Mouse (Mus musculus) forebrain, embryonic 16.5 days (tissue): ENCODE measurements around the gene Dohh. TPM values are rescaled to one million over a fixed set of nuclear protein-coding genes. Genes with fewer than 3 reads are reported as not detected.

Experiments
- ATAC-seq: fragments of 200-750 bp; cut with Nextera tagmentation; 2 replicates; pipeline ENCODE4 v1.8.0; 2017; ENCODE audit warnings: mild to moderate bottlenecking, moderate library complexity
- H3K27ac ChIP-seq: fragments of 300-500 bp; sonication (generic); 2 replicates; pipeline ENCODE4 v1.5.1; 2014; ENCODE audit warnings: low read length, control low read depth
- H3K27me3 ChIP-seq: fragments of 300-500 bp; sonication (generic); replicated peaks from 2 replicates; pipeline ENCODE4 v1.6.1; 2014; ENCODE audit warnings: low read length; ENCODE audit not compliant: control insufficient read depth, insufficient read depth
- H3K36me3 ChIP-seq: fragments of 300-500 bp; sonication (generic); 2 replicates; pipeline ENCODE4 v1.6.1; 2014; ENCODE audit not compliant: control insufficient read depth, insufficient read depth
- H3K4me1 ChIP-seq: fragments of 300-500 bp; sonication (generic); replicated peaks from 2 replicates; pipeline ENCODE4 v1.6.1; 2014; ENCODE audit warnings: low read length; ENCODE audit not compliant: control insufficient read depth, insufficient read depth
- H3K4me2 ChIP-seq: fragments of 300-500 bp; sonication (generic); 2 replicates; pipeline ENCODE4 v1.6.1; 2014; ENCODE audit warnings: mild to moderate bottlenecking, low read length, control low read depth
- H3K4me3 ChIP-seq: fragments of 300-500 bp; sonication (generic); replicated peaks from 2 replicates; pipeline ENCODE4 v1.5.1; 2014; ENCODE audit warnings: mild to moderate bottlenecking, low read length, control low read depth
- H3K9ac ChIP-seq: fragments of 300-500 bp; sonication (generic); replicated peaks from 2 replicates; pipeline ENCODE4 v1.6.1; 2014; ENCODE audit warnings: low read depth, low read length, control low read depth
- H3K9me3 ChIP-seq: fragments of 300-500 bp; sonication (generic); 2 replicates; pipeline ENCODE4 v1.6.1; 2016; ENCODE audit warnings: low read length; ENCODE audit not compliant: control insufficient read depth
- WGBS: fragments of 180-500 bp; shearing (Covaris S2); extraction: QIAGEN DNeasy Blood & Tissue Kit; methylation state at CpG from one replicate; pipeline ENCODE4 v1.1.7; 2014; 5-methylcytosine and 5-hydroxymethylcytosine counted together
- polyA plus RNA-seq: library from polyadenylated mRNA; unstranded; fragments of >200 nt; fragmentation: Nextera tagmentation; extraction: Ambion mirVana; gene quantifications from 2 replicates; pipeline ENCODE4 v1.2.1, GENCODE M21; 2015

Gene Dohh
- polyA plus RNA-seq, 1 experiment from 2014 or later, result 91.0 TPM

- WGBS, result 51% methylated on average over 12 of the region's 12 CpGs
- H3K4me1 ChIP-seq, result peaks cover 17% of the 10 kb centered on the region
Observed at GRCm38 (mm10) chr10:81356352-81356990, 27.8 kb upstream of the Dohh start.

GRCm38 (mm10) chr10:81356991-81357844 is 27.0 kb upstream of the Dohh start, which contains the start of gene Mfsd12:
Gene Mfsd12, plus strand, starts transcription at chr10:81357491.
- 0 out of 2 replicates have a peak, but pooled peaks cover 2% of the 10 kb centered on the region for H3K27me3 ChIP-seq
- WGBS, result 2% methylated on average over 74 of the region's 79 CpGs
- H3K4me2 ChIP-seq, result peak within 1 kb of the TSS; percentile 94
- peak within 1 kb of the TSS; percentile 78 for H3K4me3 ChIP-seq
- peak within 1 kb of the TSS; percentile 79 for H3K9ac ChIP-seq
- H3K9me3 ChIP-seq, result no peaks in the 10 kb centered on the region
- ATAC-seq, result peak; percentile 95
- H3K4me1 ChIP-seq, result peaks cover 17% of the 10 kb centered on the region
- no peak within 1 kb of the TSS for H3K27ac ChIP-seq
- no peaks in the 10 kb centered on the region for H3K36me3 ChIP-seq

More at GRCm38 (mm10) chr10:81356352-81356990, 27.8 kb upstream of the Dohh start:
- no peak for ATAC-seq
- H3K4me3 ChIP-seq, result no peak overlapping the region
- no peak overlapping the region for H3K9ac ChIP-seq
- no peaks in the 10 kb centered on the region for H3K36me3 ChIP-seq
- H3K4me2 ChIP-seq, result no peak overlapping the region
- no peaks in the 10 kb centered on the region for H3K9me3 ChIP-seq
- H3K27ac ChIP-seq, result no peak overlapping the region
- H3K27me3 ChIP-seq, result 0 out of 2 replicates have a peak, but pooled peaks cover 2% of the 10 kb centered on the region

- Histone ChIP-seq H3K36me3 (no peaks in the 10 kb centered on the region), H3K9ac (peak overlapping the region; percentile 79), H3K4me3 (peak overlapping the region; percentile 78), H3K27ac (no peak overlapping the region), H3K9me3 (no peaks in the 10 kb centered on the region), H3K4me2 (peak overlapping the region; percentile 94), H3K27me3 (peaks cover 3% of the 10 kb centered on the region; the same call in 1 of the 2 replicates), H3K4me1 (peaks cover 17% of the 10 kb centered on the region)
- WGBS, result 43% methylated on average over 4 of the region's 4 CpGs
- ATAC-seq, result no peak; the same call in 1 of the 2 replicates
Observed at GRCm38 (mm10) chr10:81358209-81358608, 26.0 kb upstream of the Dohh start.

- no peak overlapping the region for H3K27ac ChIP-seq
- ATAC-seq, result no peak
- H3K9me3 ChIP-seq, result no peaks in the 10 kb centered on the region
- no peak overlapping the region; the same call in 1 of the 2 replicates for H3K4me2 ChIP-seq
- no peak overlapping the region for H3K9ac ChIP-seq
- peaks cover 22% of the 10 kb centered on the region for H3K4me1 ChIP-seq
- no peaks in the 10 kb centered on the region for H3K36me3 ChIP-seq
- no peak overlapping the region for H3K4me3 ChIP-seq
- 70% methylated on average over 1 of the region's 1 CpGs for WGBS
- peaks cover 8% of the 10 kb centered on the region for H3K27me3 ChIP-seq
Observed at GRCm38 (mm10) chr10:81358841-81359240, 25.4 kb upstream of the Dohh start.

DNA sequence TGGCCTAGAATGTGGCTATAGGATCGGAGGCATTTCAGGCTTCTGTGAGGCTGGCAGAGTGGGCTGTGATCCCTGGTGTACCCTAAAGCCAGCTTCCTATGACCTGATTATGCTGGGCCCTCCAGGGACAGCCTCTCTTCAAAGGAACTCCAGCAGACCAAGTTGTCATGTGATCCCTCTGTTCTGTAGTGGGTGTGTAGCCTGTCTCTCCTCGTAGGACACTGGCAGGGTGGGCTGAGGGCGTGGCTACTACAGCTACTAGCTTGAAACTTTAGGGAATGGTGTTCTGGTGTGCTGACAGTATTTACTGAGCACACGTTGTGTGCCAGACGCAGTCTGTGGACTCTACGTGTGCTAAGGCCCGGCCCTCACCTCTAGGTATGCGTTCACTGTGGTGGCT is 23.5 kb upstream of the Dohh start:
- Histone ChIP-seq H3K4me3 (no peak overlapping the region), H3K9ac (no peak overlapping the region), H3K27me3 (peaks cover 15% of the 10 kb centered on the region), H3K27ac (no peak overlapping the region), H3K9me3 (no peaks in the 10 kb centered on the region), H3K4me1 (peaks cover 32% of the 10 kb centered on the region), H3K36me3 (no peaks in the 10 kb centered on the region), H3K4me2 (no peak overlapping the region)
- ATAC-seq, result no peak
- 74% methylated on average over 8 of the region's 8 CpGs for WGBS

DNA sequence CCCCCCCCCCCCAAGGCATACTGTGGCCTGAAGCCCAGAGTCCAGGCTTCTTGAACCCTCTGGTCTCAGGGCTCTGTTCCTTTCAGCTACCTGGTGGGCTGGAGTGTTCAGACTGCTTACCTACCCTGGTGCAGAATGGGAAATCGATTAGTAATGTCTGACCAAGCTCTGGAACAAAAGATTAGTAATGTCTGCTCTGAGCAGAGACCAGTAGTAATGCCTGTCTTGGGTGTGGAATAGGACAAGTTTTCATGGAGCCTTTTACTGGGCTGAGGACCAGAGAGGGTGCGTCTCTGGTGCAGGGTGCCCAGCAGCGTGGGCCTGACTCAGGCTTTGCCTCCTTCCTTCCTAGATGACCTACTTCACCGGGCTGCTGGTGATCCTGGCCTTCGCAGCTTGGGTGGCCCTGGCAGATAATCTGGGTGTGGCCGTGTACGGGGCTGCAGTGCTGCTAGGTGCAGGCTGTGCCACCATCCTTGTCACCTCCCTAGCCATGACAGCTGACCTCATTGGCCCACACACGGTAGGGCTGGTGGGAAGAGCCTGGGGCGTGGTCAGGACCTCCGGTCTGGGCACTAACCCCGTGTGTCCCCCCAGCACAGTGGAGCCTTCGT is 21.8 kb upstream of the Dohh start:
- ATAC-seq, result no peak
- no peaks in the 10 kb centered on the region for H3K9me3 ChIP-seq
- H3K36me3 ChIP-seq, result peaks cover 7% of the 10 kb centered on the region
- peaks cover 28% of the 10 kb centered on the region for H3K4me1 ChIP-seq
- WGBS, result 78% methylated on average over 12 of the region's 12 CpGs
- H3K9ac ChIP-seq, result no peak overlapping the region
- H3K27ac ChIP-seq, result no peak overlapping the region
- H3K4me3 ChIP-seq, result no peak overlapping the region
- H3K4me2 ChIP-seq, result no peak overlapping the region
- H3K27me3 ChIP-seq, result peaks cover 12% of the 10 kb centered on the region

GRCm38 (mm10) chr10:81363436-81364346 is 20.5 kb upstream of the Dohh start:
- Histone ChIP-seq H3K4me3 (peak overlapping the region; percentile 24), H3K36me3 (peaks cover 15% of the 10 kb centered on the region), H3K4me2 (peak overlapping the region; percentile 49), H3K9me3 (no peaks in the 10 kb centered on the region), H3K4me1 (peaks cover 18% of the 10 kb centered on the region), H3K27me3 (peaks cover 12% of the 10 kb centered on the region), H3K9ac (peak overlapping the region; percentile 24; the same call in 1 of the 2 replicates), H3K27ac (no peak overlapping the region)
- WGBS, result 13% methylated on average over 53 of the region's 54 CpGs
- ATAC-seq, result no peak

GRCm38 (mm10) chr10:81364666-81365065 is 19.6 kb upstream of the Dohh start:
- no peaks in the 10 kb centered on the region for H3K9me3 ChIP-seq
- peaks cover 12% of the 10 kb centered on the region for H3K27me3 ChIP-seq
- 7% methylated on average over 28 of the region's 28 CpGs for WGBS
- H3K4me2 ChIP-seq, result peak overlapping the region; percentile 49
- H3K4me1 ChIP-seq, result peaks cover 16% of the 10 kb centered on the region
- H3K27ac ChIP-seq, result no peak overlapping the region
- peak overlapping the region; percentile 24 for H3K9ac ChIP-seq
- peak overlapping the region; percentile 24 for H3K4me3 ChIP-seq
- H3K36me3 ChIP-seq, result peaks cover 25% of the 10 kb centered on the region
- ATAC-seq, result peak; percentile 11; the same call in 1 of the 2 replicates
